Mouse (Mus musculus): ENCODE measurements around the gene Otor. TPM values are rescaled to one million over a fixed set of nuclear protein-coding genes. Genes with fewer than 3 reads are reported as not detected.

The Otor gene
- polyA plus RNA-seq, 1 experiment from 2014 or later, result 0.67 TPM

Other genes starting within 250 kb of the Otor start
- 9.1 and 9.4 TPM in 2 replicates for gene Kif16b, start 176.9 kb upstream of the Otor start, polyA plus RNA-seq (2015; fragmentation: Nextera tagmentation; extraction: Ambion mirVana)
- 41.8 and 43.9 TPM in 2 replicates for gene Snrpb2, start 15.4 kb upstream of the Otor start, polyA plus RNA-seq (2015; fragmentation: Nextera tagmentation; extraction: Ambion mirVana)